Mouse (Mus musculus) urinary bladder, postnatal 4 days (tissue): ENCODE data around the gene Oser1.

ENCODE experiments used
- DNase-seq, 2 experiments: peaks; one replicate each; pipeline ENCODE4 v3.0.0; 2021 to 2022; ENCODE audit warnings: low spot score in 2 of 2

Gene Oser1

GRCm38 (mm10) chr2:163358662-163359061 is 65.8 kb downstream of the Oser1 start:
- no peak for DNase-seq

DNA sequence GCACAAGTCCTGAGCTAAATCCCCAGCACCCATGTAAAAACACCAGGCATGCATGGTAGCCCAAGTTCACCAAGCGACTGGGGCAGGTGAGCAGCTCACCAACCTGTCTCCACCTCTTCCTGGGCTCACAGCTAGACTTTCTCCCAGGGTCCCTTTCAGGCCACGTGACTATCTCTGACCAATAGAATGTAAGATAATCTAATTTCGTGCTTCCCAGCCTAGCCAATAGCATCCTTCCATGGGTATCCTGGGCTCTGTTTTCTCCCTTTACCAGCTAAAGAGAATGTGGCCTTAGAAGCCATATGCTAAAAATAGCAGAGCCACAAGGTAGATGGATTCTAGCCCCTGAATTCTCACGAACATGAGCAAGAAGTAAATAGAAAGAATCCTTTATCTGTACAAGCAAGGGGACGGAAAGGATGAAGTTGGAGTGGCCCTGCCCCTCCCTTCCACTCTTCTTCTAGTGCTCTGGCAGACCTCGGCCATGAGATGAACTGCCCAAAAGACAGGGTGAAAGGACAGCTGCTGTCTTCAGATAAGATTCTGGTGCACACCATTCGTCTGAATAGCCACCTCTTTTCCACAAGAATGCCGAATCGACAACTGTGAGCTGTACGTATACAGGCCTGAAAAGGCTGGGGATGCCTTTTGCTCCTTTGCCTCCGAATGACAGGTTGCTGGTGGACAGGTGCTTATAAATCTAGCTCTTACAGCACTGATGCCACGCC is 68.2 kb downstream of the Oser1 start:
- no peak for DNase-seq
